Mouse (Mus musculus) adipocyte (in vitro differentiated cells): Measurements from ENCODE around the gene Zbtb17.

Source experiments
- DNase-seq: peaks from one replicate; pipeline ENCODE4 v3.0.0-alpha.2; 2016; ENCODE audit warnings: low spot score

Gene Zbtb17

GRCm38 (mm10) chr4:141488670-141489069, 44.2 kb downstream of the Zbtb17 start:
- DNase-seq = no peak

GRCm38 (mm10) chr4:141500637-141501036, 56.2 kb downstream of the Zbtb17 start:
- DNase-seq = peak; percentile 75

- DNase-seq = peak; percentile 5
Observed at GRCm38 (mm10) chr4:141501058-141501457, 56.6 kb downstream of the Zbtb17 start.

GRCm38 (mm10) chr4:141502723-141503122, 58.3 kb downstream of the Zbtb17 start:
- DNase-seq = no peak

GRCm38 (mm10) chr4:141504471-141504870, 60.0 kb downstream of the Zbtb17 start:
- no peak for DNase-seq

- DNase-seq = no peak
Observed at GRCm38 (mm10) chr4:141505810-141506209, 61.4 kb downstream of the Zbtb17 start.

GRCm38 (mm10) chr4:141506352-141506751, 61.9 kb downstream of the Zbtb17 start:
- DNase-seq = peak; percentile 94

GRCm38 (mm10) chr4:141506893-141507292, 62.4 kb downstream of the Zbtb17 start:
- DNase-seq = peak; percentile 79

- DNase-seq = no peak
Observed at GRCm38 (mm10) chr4:141510457-141510856, 66.0 kb downstream of the Zbtb17 start.

GRCm38 (mm10) chr4:141512145-141512544, 67.7 kb downstream of the Zbtb17 start:
- no peak for DNase-seq

- DNase-seq = peak; percentile 18
Observed at GRCm38 (mm10) chr4:141514179-141514641, 69.8 kb downstream of the Zbtb17 start.
